Mouse (Mus musculus) mouse trophoblast stem cell (cell line): Measurements from ENCODE around the gene Hdac10.

Experiments
- in situ Hi-C, 2 experiments: fragments of 300-500 bp; cut with MseI, MboI; formaldehyde crosslinking; loops; 2 replicates in 1 of 2; 3 replicates in 1 of 2; pipeline ENCODE4 v1.15.1; 2025

Hdac10 gene

GRCm38 (mm10) chr15:89128382-89129350 is at the start of gene Hdac10:
Hdac10 (minus strand) TSS chr15:89128700.
- in situ Hi-C loops, result no loop called here

GRCm38 (mm10) chr15:89177576-89178259 is 49.2 kb upstream of the Hdac10 start:
- in situ Hi-C loops, result no loop called here

- in situ Hi-C loops, result no loop called here
These were observed 48.6 kb upstream of the Hdac10 start for GRCm38 (mm10) chr15:89177121-89177520.

- in situ Hi-C loops, result no loop called here
These were observed 47.1 kb upstream of the Hdac10 start for GRCm38 (mm10) chr15:89175411-89176155.

GRCm38 (mm10) chr15:89174889-89175339 is 46.4 kb upstream of the Hdac10 start:
- in situ Hi-C loops, result no loop called here

- in situ Hi-C loops, result no loop called here
These were observed 45.4 kb upstream of the Hdac10 start for GRCm38 (mm10) chr15:89173906-89174214.

- in situ Hi-C loops, result no loop called here
These were observed 44.8 kb upstream of the Hdac10 start for GRCm38 (mm10) chr15:89173024-89173905.

GRCm38 (mm10) chr15:89172276-89172935 is 43.9 kb upstream of the Hdac10 start:
- in situ Hi-C loops, result no loop called here

- in situ Hi-C loops, result no loop called here
These were observed 43.1 kb upstream of the Hdac10 start for GRCm38 (mm10) chr15:89171526-89172051.

GRCm38 (mm10) chr15:89170102-89170501 is 41.6 kb upstream of the Hdac10 start:
- in situ Hi-C loops, result no loop called here

- in situ Hi-C loops, result no loop called here
These were observed 40.9 kb upstream of the Hdac10 start for GRCm38 (mm10) chr15:89169431-89169830.

- in situ Hi-C loops, result no loop called here
These were observed 40.4 kb upstream of the Hdac10 start for GRCm38 (mm10) chr15:89168922-89169321.

GRCm38 (mm10) chr15:89165478-89165877 is 37.0 kb upstream of the Hdac10 start:
- in situ Hi-C loops, result no loop called here

- in situ Hi-C loops, result no loop called here
These were observed 32.9 kb upstream of the Hdac10 start for GRCm38 (mm10) chr15:89161397-89161796.

- in situ Hi-C loops, result no loop called here
These were observed 30.0 kb upstream of the Hdac10 start for GRCm38 (mm10) chr15:89158516-89158915.

GRCm38 (mm10) chr15:89157954-89158353 is 29.5 kb upstream of the Hdac10 start:
- in situ Hi-C loops, result no loop called here

- in situ Hi-C loops, result no loop called here
These were observed 23.8 kb upstream of the Hdac10 start for GRCm38 (mm10) chr15:89152312-89152711.

GRCm38 (mm10) chr15:89150041-89150390 is 21.5 kb upstream of the Hdac10 start:
- in situ Hi-C loops, result no loop called here

- in situ Hi-C loops, result no loop called here
These were observed 21.0 kb upstream of the Hdac10 start, which contains the start of gene Mapk11 for GRCm38 (mm10) chr15:89149271-89150040. Mapk11 (minus strand) TSS chr15:89149628.
